Mouse (Mus musculus): ENCODE measurements around the gene Gm16223.

Gm16223 gene

GRCm38 (mm10) chr5:42224840-42225239, 157.1 kb downstream of the Gm16223 start:
- no peak for DNase-seq (ENCODE audit: low spot score in 2 of 2)

GRCm38 (mm10) chr5:42228631-42229030, 160.9 kb downstream of the Gm16223 start:
- no peak for DNase-seq (ENCODE audit: low spot score in 2 of 2)

- no peak for DNase-seq (ENCODE audit: low spot score in 2 of 2)
These were observed 171.5 kb downstream of the Gm16223 start for GRCm38 (mm10) chr5:42239291-42239690.

- no peak for DNase-seq (ENCODE audit: low spot score in 2 of 2)
These were observed 172.0 kb downstream of the Gm16223 start for GRCm38 (mm10) chr5:42239806-42240205.

- DNase-seq (ENCODE audit: low spot score in 2 of 2), result no peak
These were observed 182.6 kb downstream of the Gm16223 start for GRCm38 (mm10) chr5:42250376-42250775.
